In genomic region chr2:159054451-159054850, GRCm38 (mm10) we compare ENCODE assay signal across 13 mouse cellular contexts.
DNase-seq lines count a peak whose midpoint lies in the region; ATAC-seq and TF ChIP-seq lines count a peak whose summit lies in the region.
"Had no signal": no experiment of that assay in that cellular context is flagged by ENCODE, and none has a peak within 500 bp of the region (broad histone marks: within the 10 kb centered on the region; RNA-seq: fewer than 3 reads in every experiment).

No protein-coding gene starts in this region.

- peak; percentile 50 for DNase-seq in gastrocnemius, adult 2 months
- DNase-seq in gastrocnemius, postnatal 4 days (ENCODE audit: low spot score in 2 of 2) = no peak
- peak; percentile 12 for DNase-seq in kidney, postnatal 14 days
- no peak for DNase-seq in kidney, postnatal 10 days
- peak; percentile 70 for DNase-seq in adrenal gland, adult 8-10 months
- DNase-seq in cerebellum, adult 18-20 months = no peak
- no peak for DNase-seq in frontal cortex, postnatal 36 days (ENCODE audit: low spot score in 2 of 2)

- no peaks in the 10 kb centered on the region; the same call in none of the 2 replicates for H3K27me3 ChIP-seq in heart, embryonic 13.5 days (replicated peaks)

- H3K4me3 ChIP-seq in gastrocnemius, adult 2 months = no peak overlapping the region
- no peak overlapping the region for H3K4me3 ChIP-seq in heart, embryonic 13.5 days
- H3K4me3 ChIP-seq: embryonic facial prominence, embryonic 13.5 days; left cerebral cortex, adult 2 months; midbrain, embryonic 15.5 days had no signal

- no peak for TF ChIP-seq CTCF in gastrocnemius, adult 2 months (IDR thresholded peaks at IDR 0.05)

- H3K9me3 ChIP-seq in heart, embryonic 13.5 days = no peaks in the 10 kb centered on the region
- H3K9me3 ChIP-seq: embryonic facial prominence, embryonic 13.5 days; midbrain, embryonic 15.5 days had no signal

- no peaks in the 10 kb centered on the region for H3K36me3 ChIP-seq in heart, embryonic 13.5 days
- H3K36me3 ChIP-seq: embryonic facial prominence, embryonic 13.5 days; G1E; midbrain, embryonic 15.5 days had no signal

- 75% methylated on average over 3 of the region's 3 CpGs for WGBS in heart, embryonic 13.5 days

- H3K9ac ChIP-seq in heart, embryonic 13.5 days = no peak overlapping the region
- H3K9ac ChIP-seq: embryonic facial prominence, embryonic 13.5 days; midbrain, embryonic 15.5 days had no signal

- no peak for ATAC-seq in heart, embryonic 13.5 days (ENCODE audit: extremely low read depth, insufficient number of reproducible peaks, low FRiP score, low TSS enrichment)
- ATAC-seq: activated CD4-positive, CD25-positive, alpha-beta regulatory T cell, adult 4 months had no signal

- no peaks in the 10 kb centered on the region for H3K4me1 ChIP-seq in heart, embryonic 13.5 days

- intact Hi-C loops in gastrocnemius, adult 2 months (cut with DNase I) = loop anchor here (2.0 to 10.0 kb wide), 2 partner anchors 110 to 1310 kb away; partner anchors contain the start of gene Mafb

- no peak overlapping the region for H3K4me2 ChIP-seq in heart, embryonic 13.5 days
- H3K4me2 ChIP-seq: embryonic facial prominence, embryonic 13.5 days; midbrain, embryonic 15.5 days had no signal

- H3K27ac ChIP-seq in gastrocnemius, adult 2 months = peak overlapping the region; percentile 65
- H3K27ac ChIP-seq in heart, embryonic 13.5 days (replicated peaks) = peak overlapping the region; percentile 20; the same call in 1 of the 2 replicates
- H3K27ac ChIP-seq: embryonic facial prominence, embryonic 13.5 days; left cerebral cortex, adult 2 months; midbrain, embryonic 15.5 days had no signal

Comparison
In these comparisons a context has a peak if more than half of its experiments do, and no peak if none do; other contexts are left out.
1. DNase-seq: peak in gastrocnemius, adult 2 months (single experiment), kidney, postnatal 14 days (single experiment) and adrenal gland, adult 8-10 months (single experiment); none in gastrocnemius, postnatal 4 days (0 of 2), kidney, postnatal 10 days (single experiment), cerebellum, adult 18-20 months (0 of 2) and frontal cortex, postnatal 36 days (0 of 2).